Mouse (Mus musculus): ENCODE measurements around the gene Csrp2.

The Csrp2 gene

DNA sequence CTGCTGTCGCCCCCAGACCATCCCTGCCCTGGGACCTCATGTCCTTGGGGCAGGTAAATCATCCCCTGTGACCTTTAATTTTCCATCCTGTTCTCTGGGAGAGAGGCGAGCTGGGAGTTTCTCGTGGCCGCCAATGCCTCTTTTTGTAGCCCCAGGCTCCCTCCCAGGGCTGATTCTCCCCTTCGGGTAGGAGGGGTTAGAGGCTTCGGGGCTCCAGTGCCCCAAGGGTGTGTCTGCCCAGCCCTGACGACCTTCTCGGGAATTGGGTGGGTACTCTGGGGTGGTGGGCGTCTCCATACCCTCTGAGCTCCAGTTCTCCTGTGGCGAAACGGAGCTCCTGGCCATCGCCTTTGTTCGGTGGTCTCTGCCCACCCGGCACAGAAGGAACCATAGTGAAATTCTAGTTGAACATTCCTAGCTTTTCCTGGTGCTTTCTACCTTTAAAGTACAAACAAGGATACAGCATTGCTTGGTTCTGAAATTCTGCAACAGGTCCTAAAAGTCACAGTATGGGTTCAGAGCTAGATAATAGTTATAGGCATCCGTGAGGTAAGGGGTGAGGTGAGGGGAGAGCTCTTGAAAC lies 870 bp downstream of the Csrp2 start:
- TF ChIP-seq GATA4 (IDR thresholded peaks at IDR 0.05; ENCODE audit: insufficient replicate concordance, low read length), result no peak

DNA sequence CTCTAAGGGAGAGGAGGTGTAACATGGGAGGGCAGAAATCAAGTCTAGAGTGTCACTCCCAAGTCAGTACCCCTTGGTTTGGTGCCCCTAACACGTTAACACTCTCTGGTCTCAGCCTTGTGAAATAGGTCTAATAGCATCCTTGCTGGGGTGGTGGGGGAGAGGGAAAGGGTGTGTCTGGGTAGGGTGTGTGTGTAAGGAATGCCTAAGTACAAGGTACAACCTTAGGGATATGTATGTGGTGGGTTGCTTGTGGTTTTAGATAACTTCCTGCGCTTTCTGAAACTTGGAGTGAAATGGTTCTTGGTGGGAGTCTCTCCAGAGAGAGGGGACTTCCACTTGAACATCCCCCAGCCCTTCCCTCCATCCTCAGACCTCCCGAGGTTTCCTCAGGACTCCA lies 2.3 kb downstream of the Csrp2 start:
- TF ChIP-seq GATA4 (IDR thresholded peaks at IDR 0.05; ENCODE audit: insufficient replicate concordance, low read length), result no peak

DNA sequence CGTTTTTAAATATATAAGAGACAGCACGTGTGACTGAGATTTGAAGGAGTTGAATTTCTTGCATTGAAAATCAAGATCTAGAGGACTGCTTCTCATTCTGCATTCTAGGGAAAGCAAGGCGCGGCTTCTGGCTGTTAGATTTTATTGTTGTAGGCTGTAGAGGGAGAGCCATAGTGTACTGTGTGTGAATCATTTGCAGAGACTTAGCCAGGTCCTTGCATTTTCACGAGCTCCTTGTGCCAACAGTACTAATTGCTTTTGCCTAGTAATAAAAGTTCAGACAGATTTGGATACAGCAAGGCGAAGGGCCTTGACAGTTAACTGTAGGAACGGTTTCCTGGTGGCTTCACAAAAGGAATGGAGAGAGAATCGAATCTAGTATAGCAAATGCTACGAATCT lies 3.0 kb downstream of the Csrp2 start:
- no peak for TF ChIP-seq GATA4 (IDR thresholded peaks at IDR 0.05; ENCODE audit: insufficient replicate concordance, low read length)

DNA sequence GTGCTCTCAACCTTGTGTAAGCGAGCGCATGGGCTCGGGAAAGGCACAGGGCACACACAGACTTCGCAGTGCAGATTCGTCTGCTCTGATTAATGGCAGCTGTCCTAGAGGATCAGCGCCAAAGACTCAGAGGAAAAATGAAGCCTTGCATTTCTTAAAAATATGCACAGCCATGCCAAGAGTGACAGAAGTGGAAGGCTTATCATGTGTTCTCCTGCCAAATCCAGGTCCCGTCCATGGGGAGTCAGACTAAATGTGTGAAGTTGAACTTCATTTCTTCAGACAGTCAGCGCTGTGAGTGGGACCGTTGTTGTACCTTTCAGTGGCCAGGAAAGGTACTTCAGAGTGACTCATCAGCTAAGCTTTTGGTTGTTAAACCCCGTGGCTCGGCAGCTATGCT lies 7.9 kb downstream of the Csrp2 start:
- TF ChIP-seq GATA4 (IDR thresholded peaks at IDR 0.05; ENCODE audit: insufficient replicate concordance, low read length), result no peak

DNA sequence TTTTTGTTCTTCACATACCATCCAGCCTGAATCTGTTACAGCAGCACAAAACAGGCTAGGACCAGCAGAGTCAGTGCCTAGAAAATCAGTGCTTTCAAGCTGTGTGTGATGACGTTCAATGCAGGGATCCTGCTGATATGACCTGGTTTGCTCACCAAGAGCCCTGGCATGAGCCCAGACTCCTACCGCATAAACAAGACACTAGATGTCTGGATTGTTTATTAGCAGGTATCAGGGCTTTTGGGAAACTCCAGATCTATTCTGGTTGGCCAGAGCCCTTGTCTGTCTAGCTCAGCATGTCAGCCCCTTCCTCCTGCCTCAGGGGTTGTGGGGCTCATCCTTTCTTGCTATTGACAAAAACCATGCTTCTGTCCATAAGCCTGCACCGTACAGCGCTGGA lies 10.2 kb downstream of the Csrp2 start:
- TF ChIP-seq GATA4 (IDR thresholded peaks at IDR 0.05; ENCODE audit: insufficient replicate concordance, low read length), result no peak

DNA sequence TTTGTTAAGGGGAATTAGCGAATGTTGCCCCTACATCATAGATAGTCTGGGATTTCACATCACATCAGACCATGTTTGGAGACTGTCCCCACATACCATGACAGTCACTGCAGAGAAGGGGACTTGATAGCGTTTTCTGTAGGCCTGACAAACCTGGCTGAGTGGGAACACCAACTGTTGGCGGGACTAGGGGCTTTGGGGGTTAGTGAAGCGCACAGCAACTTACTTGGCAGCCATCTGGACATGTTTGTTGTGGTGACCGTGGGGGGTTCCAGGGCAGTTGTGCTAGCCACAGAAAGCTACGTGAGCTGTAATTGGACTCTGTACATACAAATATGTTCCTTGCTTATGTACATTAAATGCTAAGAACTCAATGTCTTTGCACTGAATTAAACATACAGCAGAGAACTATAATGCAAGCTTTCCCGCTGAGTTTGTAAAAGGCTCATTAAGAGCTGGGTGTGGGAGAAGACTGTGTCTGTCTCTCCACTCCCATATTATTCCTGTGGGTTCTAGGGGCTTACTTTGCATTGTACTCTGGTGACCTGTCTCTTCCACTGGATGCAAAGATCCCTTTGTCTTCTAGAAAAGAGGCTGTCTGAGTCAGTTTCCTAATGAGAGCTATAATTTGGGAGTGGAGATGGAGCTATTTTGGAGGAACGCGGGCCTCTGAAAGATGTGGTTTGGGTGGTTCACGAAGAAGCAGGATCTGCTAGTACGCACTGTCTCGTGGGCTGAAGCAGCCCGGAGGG lies 11.7 kb downstream of the Csrp2 start:
- no peak for TF ChIP-seq GATA4 (IDR thresholded peaks at IDR 0.05; ENCODE audit: insufficient replicate concordance, low read length)

DNA sequence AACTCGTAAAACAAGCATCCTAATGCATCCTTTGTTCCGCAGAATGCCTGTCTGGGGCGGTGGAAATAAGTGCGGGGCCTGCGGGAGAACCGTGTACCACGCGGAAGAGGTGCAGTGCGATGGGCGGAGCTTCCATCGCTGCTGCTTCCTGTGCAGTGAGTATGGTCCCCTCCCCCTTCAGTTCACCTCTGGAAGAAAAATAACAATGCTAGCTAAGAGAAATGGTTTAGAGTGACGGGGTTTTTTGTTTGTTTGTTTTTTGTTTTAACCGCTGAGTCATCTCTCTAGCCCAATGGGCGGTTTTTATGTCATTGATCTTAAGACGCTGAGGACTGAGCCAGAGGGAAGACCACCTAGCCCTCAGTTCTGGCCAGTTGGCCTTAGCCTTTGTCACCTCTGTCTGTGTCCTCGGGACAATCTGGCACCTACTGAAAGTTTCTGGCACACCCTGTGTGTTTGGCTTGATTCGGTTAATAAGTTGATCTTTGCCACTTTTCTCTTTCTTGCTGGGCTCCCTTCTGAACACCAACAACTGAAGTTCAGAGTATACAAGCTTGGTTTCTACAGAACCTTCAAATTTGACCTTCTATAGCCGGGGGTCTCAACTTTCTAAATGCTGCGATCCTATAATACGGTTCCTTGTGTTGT lies 12.4 kb downstream of the Csrp2 start:
- no peak for TF ChIP-seq GATA4 (IDR thresholded peaks at IDR 0.05; ENCODE audit: insufficient replicate concordance, low read length)

DNA sequence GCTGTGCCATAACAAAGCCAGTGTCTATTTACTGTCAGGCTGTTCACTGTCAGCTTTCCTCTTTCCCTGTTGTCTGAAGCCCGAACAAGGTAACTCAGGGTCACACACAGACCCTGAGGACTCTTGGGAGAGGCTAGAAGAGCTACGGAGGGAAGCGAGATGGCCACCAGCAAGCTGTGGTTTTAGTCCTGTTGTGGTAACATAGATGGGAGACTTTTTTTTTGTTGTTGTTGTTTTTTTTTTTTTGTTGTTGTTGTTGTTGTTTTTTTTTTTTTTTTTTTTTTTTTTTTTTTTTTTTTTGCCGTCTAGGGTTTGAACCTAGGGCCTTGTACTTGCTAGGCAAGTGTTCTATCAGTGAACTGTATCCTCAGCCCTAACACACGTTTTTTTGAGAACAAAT lies 14.0 kb downstream of the Csrp2 start:
- no peak for TF ChIP-seq GATA4 (IDR thresholded peaks at IDR 0.05; ENCODE audit: insufficient replicate concordance, low read length)

DNA sequence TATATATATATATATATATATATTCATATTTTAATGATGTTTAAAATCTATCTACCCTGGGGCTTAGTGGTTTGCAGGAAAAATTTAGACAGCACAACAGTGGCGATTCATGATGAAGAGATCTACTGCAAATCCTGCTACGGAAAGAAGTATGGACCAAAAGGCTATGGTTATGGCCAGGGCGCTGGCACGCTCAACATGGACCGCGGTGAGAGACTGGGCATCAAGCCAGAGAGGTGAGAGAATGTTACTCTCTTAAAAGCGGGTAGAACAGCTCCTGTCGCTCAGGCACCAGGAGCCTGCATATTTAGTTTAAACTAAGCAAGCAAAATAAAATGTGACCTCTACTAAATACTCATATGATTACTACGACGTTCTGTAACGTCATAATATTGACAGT lies 15.5 kb downstream of the Csrp2 start:
- no peak for TF ChIP-seq GATA4 (IDR thresholded peaks at IDR 0.05; ENCODE audit: insufficient replicate concordance, low read length)

DNA sequence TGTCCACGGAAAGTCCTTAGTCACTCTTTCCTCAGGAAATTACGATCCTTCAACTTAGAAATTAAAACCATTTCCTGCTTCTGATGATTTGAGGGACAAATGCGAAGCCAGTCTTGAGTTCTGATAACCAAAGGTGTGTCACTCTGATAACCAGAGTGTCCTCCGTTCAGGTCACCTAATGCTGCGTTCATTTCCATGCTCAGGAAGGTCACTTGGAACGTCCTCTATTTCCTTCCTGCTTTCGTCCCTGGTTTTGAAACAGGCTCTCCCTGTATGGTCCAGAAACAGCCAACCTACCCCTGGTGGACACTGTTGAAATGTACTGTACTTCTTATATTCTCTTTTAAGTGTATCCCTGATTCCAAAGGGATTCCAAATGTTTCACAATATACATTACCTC lies 16.1 kb downstream of the Csrp2 start:
- TF ChIP-seq GATA4 (IDR thresholded peaks at IDR 0.05; ENCODE audit: insufficient replicate concordance, low read length), result peak; percentile 71; the same call in 1 of the 2 replicates

DNA sequence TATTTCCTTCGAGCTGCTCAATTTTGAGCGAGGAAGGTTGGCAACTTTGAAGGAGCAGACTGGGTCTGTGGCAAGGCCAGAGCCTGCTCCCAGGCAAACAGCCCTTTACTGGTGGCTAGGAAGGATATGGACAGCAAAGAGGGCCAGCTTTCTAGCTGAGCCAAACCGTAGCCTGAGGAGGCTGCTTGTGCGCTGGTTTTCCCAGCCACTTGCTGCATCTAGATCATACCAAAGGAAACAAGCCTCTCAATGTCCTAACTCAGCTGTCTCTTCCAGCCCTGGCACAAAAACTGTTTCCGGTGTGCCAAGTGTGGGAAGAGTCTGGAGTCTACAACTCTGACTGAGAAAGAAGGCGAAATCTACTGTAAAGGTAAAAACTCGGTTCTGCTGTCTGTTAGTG lies 18.8 kb downstream of the Csrp2 start:
- no peak for TF ChIP-seq GATA4 (IDR thresholded peaks at IDR 0.05; ENCODE audit: insufficient replicate concordance, low read length)

DNA sequence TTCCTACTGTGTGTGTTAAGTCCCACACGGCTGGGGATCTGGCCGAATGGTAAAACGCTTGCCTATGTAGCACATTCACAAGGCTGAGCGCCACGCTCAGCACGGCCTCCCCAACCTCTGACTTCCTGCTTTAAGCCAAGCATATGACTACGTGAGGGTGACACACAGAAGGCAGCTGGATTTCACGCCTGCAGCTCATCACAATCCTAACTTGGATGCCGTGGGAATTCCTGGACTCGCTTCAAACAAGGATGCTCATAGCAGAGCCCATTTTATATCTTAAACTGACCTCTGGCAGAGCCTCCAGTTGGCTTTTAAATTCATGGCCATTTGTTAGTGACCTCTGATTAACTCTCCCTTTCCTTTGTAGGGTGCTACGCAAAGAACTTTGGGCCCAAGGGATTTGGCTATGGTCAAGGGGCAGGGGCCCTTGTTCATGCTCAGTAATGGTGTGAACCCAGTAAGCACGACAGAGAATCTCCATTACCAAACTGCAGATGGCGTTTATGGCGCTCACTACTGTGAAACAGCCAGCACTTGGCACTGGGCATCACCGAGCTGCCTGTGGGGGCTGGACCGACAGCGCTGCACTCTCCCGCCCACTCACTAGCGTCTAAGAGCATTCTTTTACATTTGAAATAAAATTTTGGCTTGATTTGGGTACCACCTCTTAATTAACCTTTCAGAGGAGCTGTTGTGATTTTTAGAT lies 19.4 kb downstream of the Csrp2 start:
- TF ChIP-seq GATA4 (IDR thresholded peaks at IDR 0.05; ENCODE audit: insufficient replicate concordance, low read length), result no peak

DNA sequence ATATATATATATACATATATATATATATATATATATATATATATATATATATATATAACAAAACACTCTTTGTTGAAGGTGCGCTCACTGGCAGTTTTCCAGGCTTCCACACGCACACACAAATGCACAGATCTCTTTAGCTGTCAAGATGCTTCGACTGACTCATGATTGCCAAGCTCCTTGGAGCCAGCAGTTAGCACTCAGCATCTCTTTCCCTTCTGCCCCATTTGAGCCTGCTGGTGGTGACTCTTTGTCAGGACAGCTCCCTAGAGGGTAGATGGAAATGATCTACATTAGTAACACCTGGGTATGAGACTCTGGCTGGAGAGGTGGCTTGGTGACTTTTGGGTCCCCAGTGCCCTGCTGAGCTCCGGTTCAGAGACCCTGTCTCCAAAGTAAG lies 20.1 kb downstream of the Csrp2 start:
- no peak for TF ChIP-seq GATA4 (IDR thresholded peaks at IDR 0.05; ENCODE audit: insufficient replicate concordance, low read length)

DNA sequence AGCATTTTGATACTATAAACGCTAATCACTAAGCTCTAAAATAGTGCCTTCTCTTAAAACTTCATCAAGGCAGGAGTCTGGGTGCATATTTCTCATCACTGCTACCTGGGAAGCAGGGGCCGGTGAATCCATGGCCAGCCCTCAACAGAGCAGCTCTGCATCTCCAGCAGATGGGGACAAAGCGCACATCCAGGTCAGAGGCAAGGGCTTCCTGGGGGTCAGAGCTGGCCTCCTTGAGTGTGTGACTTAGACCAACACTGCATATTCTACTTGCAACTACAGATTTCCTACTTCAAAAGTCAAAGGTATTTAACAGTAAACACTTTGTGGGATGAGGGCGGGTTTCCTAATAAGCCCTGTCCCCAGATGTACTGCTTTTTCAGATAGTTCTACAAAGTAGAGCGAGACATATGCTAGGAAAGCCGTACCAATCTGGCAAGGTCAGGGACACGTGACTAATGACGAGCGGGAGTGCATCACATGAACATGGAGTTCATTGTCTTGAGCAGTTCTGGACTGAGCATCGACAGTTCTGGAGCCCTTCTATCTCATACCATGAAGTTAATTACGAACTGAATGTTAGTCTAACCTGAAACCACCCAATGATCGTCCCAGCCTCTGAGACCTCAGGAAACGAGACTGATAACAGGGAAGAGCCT lies 21.3 kb downstream of the Csrp2 start:
- no peak for TF ChIP-seq GATA4 (IDR thresholded peaks at IDR 0.05; ENCODE audit: insufficient replicate concordance, low read length)

DNA sequence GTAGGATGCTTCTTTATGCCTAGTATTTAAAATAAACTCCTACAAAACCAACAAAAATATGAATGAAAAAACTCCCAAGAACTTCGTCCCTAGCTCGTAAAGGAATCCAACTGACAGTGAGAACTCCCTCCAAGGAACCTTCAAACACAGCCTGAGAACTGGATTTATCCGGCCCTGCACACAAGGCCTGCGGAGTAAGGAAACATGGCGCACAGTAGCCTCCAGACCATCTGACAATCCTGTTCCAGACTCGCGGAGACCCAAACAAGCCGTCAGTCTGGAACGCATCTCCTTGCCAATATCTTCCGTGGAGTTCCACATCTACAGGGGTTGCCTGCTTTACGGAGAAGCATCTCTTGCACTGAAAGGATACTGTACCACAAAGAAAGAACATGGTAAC lies 22.4 kb downstream of the Csrp2 start:
- no peak for TF ChIP-seq GATA4 (IDR thresholded peaks at IDR 0.05; ENCODE audit: insufficient replicate concordance, low read length)

All from liver, adult (tissue).